Mouse (Mus musculus): ENCODE measurements around the gene Twf2. TPM values are rescaled to one million over a fixed set of nuclear protein-coding genes. Genes with fewer than 3 reads are reported as not detected.
A peak's percentile ranks its signal among the peaks of the same experiment; 100 is the strongest.

Twf2 gene
- total RNA-seq, 2 experiments from 2014 or later: 52.1 to 57.5 TPM

DNA sequence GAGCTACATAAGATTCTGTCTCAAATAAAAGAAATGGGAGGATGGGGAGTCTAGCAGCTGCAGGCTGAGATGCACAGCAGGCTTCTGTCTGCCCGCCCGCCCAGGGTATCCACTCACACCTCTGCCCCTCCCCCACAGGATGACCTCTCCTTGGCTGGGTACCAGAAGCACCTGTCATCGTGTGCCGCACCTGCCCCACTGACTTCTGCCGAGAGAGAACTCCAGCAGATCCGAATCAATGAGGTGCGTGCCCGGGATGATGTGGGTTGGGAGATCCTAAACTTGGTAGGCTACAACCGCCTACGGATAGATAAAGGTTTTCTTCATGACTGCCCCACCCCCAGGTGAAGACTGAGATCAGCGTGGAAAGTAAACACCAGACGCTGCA, 9.7 kb downstream of the Twf2 start:
- no peak for DNase-seq

DNA sequence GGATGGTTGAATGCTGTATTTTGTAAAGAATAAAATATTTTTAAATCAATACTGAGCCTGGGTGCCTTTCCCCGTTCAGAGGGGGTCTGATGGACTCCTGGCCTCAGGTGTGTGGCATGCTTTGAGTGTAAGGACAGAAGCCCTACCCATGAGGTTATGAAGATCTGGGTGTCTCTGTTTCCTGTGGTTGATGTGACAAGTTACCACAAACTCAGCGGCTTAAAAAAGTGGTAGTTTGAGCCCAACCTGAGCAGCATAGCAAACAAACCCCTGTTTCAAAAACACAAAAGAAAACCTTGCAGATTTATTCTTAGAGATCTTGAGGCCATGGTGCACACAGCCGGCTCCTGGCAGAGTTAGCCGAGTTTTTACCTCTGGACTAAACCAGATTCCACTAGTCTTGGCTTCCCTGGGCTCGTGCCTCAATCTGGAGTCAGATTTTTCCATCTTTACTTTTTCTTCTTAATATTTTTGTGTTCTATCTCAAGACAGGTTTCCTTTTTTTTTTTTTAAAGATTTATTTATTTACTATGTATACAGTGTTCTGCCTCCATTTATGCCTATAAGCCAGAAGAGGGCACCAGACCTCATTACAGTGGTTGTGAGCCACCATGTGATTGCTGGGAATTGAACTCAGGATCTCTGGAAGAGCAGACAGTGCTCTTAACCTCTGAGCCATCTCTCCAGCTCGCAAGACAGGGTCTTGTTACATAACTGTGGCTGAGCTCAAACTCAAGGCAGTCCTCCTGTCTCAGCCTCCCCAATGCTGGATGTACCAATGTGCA, 12.6 kb downstream of the Twf2 start:
- no peak for DNase-seq

DNA sequence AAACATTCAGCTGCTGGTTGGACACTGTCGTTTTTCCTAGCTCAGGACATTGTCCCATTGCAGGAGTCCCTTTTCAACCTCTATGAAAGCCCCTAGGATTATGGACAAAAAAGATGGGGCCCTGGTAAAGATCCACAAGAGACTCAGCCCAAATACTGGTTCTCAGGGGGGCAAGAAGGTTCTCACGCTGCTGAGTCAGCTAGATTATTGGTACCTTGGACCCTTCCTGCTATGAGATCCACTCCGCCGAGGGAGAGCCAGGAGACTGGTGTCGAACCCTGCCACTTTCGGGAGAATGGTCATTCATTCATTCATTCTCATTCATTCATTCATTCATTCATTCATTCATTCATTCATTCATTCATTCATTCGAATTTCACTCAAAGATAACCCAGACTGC, 14.1 kb downstream of the Twf2 start:
- no peak for DNase-seq

DNA sequence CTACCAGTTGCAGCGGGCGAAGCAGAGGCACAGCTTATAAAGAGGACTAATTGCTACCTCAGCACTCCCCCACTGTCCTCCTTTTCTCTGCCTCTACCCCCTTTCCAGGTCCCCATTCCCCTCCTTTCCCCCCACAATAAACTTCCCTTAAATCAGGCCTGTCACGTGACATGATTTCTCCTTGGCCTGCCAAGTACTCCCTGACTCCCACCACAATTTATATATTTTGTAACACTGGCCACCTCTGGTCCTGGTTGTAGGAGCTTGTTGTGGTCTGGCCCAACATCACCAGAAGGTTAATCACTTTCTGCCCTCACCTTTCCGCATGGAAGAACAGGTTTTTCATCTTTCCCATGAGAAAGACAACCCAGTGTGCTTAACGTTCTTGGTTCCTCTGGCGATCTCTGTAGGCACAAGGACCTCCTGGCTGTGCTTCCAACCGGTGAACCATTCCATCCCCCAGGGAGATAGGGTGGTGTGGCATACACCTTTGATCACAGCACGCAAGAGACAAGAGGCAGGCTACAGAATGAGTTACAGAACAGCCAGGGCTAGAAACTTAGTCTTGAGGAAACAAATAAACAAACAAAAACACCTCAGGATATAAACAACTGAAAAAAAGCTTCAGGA, 18.1 kb downstream of the Twf2 start:
- no peak for DNase-seq

DNA sequence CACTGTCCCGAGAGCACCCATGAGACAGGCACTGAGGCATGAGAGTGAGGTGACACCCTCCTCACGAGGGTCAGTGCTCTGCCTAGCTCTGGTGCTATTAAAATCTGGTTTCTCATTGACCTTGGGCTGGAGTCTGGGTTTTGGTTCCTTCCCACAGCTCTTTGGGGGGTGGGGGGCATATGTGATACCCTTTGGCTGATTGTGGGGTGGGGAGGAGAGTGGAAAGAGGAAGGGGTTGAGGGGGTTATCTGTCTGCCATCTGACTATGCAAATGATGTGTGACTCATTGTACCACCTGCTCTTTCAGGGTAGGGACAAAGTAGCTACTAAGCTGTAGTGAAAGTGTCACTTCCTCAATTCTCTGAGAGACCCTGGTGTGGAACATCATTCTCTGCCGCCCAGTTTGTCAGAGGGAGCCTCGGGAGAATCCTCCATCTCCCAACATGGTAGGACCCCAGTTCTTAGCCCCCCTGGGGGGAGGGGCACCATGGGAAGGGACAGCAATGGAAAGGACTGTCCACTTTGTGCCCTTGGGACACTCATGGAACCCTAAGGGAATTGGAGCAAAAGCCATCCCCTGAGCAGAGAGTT, 19.4 kb downstream of the Twf2 start, which contains the start of gene Tlr9:
Gene Tlr9, plus strand, starts transcription at position 338 of the 591 bp plus-strand sequence.
- DNase-seq: no peak

DNA sequence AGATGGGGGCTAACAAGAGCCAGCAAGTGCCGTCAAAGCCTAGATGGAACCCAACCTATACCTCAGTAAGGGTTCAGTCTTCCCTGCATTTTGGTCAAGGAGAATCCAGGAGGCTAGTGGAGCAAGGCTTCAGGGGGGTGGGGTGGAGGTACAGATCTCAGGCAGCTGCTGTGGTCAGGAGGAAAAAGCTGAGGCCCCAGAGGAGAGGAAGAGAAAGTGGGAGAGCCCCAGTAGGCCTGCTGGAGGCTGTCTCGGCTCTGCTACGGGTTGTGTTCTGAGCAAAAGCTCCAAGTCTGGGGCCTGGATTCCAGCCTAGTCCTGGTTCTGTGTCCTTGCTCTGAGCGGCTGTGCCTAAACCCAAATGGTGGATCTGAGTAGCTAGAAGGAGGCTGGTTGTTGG, 20.1 kb downstream of the Twf2 start:
- DNase-seq: no peak

DNA sequence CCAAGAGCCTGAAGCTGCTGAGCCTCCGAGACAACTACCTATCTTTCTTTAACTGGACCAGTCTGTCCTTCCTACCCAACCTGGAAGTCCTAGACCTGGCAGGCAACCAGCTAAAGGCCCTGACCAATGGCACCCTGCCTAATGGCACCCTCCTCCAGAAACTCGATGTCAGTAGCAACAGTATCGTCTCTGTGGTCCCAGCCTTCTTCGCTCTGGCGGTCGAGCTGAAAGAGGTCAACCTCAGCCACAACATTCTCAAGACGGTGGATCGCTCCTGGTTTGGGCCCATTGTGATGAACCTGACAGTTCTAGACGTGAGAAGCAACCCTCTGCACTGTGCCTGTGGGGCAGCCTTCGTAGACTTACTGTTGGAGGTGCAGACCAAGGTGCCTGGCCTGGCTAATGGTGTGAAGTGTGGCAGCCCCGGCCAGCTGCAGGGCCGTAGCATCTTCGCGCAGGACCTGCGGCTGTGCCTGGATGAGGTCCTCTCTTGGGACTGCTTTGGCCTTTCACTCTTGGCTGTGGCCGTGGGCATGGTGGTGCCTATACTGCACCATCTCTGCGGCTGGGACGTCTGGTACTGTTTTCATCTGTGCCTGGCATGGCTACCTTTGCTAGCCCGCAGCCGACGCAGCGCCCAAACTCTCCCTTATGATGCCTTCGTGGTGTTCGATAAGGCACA, 22.7 kb downstream of the Twf2 start:
- DNase-seq: no peak

DNA sequence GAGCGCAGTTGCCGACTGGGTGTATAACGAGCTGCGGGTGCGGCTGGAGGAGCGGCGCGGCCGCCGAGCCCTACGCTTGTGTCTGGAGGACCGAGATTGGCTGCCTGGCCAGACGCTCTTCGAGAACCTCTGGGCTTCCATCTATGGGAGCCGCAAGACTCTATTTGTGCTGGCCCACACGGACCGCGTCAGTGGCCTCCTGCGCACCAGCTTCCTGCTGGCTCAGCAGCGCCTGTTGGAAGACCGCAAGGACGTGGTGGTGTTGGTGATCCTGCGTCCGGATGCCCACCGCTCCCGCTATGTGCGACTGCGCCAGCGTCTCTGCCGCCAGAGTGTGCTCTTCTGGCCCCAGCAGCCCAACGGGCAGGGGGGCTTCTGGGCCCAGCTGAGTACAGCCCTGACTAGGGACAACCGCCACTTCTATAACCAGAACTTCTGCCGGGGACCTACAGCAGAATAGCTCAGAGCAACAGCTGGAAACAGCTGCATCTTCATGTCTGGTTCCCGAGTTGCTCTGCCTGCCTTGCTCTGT, 23.3 kb downstream of the Twf2 start:
- peak; percentile 35 to 47 for DNase-seq

DNA sequence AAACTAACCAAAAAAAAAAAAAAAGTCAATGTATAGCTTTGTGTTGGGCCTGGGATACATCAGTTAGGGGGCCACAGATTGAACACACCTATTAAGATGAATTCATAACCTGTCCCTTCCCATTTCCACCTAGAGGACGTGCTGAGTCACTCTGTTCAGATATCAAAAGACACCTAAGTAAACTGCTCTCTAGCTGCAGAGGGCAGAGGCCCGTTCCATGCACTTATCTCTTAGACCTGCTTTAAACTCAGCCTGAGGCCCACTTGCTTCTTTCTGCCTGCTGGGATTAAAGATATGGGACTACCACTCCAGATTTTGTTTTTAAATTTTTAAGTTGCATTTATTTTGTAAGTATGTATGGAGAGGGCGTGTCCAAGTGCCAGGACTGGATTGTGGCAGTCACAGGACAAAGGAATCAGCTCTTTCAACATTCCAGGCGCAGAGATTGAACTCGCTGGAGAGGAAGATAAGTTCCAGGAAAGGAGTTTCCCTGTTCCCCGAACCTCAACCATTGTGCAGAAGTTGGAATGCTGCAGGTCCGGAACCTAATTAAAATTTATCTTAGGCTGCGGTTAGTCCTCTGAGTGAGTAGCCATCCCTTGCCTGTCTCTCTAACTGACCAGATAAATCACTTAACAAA, 25.0 kb downstream of the Twf2 start:
- DNase-seq: no peak

DNA sequence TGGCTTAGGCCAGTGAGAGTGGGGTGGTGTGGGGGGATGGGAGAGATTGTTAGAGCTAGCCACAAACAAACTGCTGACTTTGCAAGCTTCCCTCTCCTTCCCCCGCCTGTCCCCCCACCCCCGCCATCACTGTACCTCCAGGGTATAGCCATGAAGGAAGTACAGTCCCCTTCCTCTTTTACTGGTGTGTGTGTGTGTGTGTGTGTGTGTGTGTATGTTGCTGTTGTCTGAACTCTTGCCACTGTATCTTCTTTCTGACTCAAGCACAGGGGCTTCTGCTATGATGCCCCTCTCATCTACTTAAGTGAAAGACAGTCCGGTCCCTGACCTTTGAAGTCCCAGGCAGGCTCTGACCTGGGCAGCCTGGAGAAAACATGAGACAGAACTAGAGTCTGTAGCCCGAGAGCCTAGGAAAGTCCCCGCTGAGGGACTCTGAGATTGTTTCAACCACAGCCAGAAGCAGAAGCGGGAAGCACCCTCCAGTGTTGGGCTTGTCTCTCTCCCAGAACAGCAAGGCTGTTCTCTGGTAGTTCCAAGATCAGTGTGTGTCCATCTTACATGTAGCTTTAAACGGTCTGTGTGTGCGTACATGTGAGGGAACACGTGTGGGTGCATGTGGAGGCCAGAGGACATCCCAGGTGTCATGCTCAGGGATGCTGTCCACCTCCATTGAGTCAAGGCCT, 27.3 kb downstream of the Twf2 start:
- no peak for DNase-seq

DNA sequence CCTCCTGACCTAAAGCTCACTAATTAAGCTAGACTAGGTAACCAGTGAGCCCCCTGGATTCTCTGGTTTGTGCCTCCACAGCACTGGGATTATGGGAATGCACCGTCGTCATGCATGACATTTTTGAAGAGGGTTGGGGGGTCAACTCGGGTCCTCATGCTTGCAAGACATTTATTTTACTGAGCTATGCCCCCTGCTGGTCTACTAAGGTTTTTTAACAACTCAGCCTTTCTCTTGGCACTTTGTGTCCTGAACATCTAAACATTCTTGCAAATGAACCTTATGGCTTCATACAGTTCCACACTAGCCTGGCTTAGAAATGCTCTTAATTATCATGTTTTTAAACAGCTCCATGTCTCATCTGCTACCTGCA, 27.8 kb downstream of the Twf2 start:
- DNase-seq: no peak

DNA sequence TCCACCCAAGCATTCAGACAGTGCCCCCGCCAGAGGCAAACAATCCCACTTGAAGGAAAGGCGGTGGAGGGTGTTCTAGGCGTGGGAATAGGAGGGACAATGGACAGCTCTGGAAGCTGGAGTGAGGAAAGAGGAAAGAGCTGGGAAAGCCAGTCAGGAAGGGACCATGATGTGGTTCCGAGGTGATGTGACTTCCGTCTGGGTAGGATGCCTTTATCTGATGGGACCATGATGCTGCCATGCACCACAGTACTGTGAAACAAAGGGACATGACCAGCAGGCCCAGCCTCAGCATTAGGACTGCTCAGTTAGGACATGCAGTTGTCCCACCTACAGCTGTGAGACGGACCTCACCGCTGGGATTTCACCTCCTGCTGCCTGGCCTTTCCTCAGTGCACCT, 28.3 kb downstream of the Twf2 start:
- DNase-seq: no peak

DNA sequence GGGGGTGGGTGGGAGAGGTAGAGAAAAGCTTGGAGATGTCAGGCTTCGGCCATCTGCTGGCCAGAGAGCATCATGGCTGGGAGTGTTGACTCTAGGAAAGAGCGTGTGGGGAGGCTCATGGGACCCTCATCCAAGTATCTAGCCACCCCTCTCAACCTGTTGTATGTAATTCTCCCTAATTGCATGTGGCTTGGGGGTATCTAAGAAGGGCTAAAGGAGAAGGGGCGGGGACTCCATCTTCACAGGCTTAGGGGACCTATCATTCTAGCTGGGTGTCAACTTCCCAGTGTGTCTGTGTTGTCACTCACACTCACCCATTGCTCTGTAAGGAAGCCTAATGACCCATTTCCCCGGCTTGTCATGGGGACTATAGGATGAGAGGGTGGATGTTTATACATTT, 28.9 kb downstream of the Twf2 start:
- DNase-seq: no peak

DNA sequence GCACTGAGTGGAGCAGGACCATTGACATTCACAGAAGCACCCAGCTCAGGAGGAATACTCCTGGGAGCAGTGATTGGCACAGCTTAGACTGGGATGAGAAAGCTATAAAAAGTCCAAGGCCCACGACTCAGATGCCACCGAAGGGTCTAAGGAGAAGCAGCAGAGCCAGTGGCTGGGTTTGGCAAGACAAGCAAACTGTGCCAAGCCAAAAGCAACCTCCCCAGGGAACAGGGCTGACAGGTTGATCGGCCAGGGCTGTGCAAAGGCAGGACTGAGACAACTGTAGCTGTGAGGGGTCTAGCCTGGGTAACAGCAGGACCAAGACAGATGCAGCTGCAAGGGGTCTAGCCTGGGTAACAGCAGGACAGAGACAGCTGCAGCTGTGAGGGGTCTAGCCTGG, 30.0 kb downstream of the Twf2 start:
- no peak for DNase-seq

DNA sequence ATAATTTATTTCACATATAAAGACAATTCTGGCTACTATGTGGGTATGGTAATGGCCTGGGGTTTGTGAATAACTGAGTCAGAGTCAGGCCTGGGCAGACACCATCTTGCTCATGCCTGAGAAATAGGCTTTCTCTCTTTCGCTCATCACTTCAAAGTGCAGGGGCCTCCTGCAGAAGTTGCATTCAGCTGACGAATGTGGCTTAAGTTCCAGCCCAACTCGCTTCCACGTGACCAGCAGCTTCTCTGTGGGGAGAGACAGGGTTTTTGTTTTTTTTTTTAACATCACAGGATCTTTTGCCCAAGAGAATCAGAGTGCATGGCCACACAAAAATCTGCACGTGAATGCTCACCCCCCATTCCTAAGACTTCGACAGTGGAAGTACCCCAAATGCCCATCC, 31.0 kb downstream of the Twf2 start:
- DNase-seq: no peak

DNA sequence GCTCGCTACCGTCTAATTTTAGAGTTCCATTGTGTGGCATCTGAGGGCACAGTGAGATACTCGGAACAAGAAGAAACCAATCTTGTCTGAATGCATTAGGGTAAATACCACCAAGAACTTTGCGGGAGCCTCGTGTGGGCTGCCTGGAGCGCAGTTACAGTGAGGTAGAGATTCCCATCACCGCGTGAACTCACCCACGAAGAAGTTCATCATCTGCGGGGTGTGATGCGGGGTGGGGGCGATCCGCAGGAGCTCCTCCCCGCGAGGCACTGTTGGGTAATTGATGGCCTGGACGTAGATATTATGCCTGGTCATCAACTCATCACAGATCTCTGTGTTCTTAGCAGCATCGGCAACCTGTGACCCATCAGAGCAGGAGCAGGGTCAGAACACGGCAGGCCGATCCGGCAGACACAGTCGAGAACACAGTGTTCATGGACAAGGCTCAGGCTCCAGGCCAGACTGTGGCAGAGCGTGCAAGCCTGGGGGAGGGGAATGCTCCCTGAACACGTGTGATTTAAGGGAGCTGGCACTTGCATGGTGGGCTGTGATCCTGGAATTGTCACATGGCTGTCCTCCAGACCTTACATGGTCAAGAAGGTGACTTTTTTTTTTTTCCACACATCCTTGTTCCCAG, 32.4 kb downstream of the Twf2 start:
- DNase-seq: no peak

DNA sequence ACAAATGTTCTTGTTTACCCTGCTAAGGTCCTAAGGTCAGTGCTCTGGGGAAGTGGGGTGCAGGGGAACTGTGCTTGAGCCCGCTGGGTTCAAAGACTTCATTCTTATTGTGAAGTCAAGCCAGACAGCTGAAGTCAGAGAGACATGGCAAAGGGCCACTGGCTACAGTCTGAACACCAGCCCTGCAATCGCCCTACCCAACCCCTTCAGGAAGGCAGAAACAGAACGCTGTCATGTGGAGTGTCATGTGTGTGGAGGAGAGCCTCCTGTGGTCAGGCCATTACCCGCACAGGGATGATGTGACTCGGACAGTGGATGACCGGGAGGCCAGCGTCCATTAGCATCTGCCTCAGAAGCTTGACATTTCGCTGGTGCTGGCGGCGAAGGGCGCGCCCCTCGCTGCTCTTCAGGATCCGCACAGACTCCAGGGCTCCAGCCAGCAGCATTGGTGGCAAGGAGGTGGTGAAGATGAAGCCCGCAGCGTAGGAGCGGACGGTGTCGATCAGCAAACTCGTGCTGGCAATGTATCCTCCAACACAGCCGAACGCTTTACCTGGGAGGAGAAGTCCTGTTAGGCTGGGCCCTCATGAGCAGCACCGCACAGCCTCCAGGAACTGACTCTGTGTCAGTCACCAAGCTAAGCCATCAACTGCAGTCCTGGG, 33.4 kb downstream of the Twf2 start:
- DNase-seq: no peak

DNA sequence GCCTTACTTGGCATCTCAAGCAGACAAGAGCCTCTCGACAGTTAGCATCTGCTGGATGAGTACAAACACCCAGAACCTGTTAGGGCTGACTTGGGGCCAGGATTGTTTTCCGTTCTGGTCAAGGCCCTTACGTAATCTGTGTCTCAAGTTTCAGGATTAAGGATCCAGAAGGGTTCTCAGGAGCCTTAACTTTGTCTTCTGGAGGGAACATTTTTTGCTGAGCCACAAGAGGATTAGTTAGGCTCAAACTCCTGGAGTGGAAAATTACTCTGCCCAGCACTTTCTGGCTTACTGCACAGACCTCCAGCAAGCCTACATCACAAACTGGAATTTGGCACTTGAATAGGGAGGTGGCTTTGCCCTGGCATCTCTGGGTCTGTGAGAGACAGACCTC, 33.9 kb downstream of the Twf2 start:
- no peak for DNase-seq

DNA sequence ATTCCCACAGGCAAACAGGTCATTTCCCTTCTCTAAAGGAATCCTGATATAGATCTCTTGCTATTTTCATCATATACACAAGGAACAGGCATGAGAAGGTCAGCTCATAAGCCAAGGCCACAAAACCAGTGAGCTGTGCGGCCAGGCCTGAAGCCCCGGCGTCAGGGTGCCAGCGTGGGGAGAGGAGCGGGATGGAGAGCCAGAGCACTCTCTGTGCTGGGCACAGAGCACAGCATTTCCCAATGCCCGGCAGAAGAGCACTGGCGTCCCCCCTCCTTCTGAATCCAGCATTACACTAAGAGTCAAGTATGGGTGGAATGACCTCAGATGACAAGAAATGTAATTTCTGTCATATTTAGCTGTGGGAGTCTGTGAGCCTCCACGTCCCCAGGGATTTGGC, 34.5 kb downstream of the Twf2 start:
- DNase-seq: no peak

DNA sequence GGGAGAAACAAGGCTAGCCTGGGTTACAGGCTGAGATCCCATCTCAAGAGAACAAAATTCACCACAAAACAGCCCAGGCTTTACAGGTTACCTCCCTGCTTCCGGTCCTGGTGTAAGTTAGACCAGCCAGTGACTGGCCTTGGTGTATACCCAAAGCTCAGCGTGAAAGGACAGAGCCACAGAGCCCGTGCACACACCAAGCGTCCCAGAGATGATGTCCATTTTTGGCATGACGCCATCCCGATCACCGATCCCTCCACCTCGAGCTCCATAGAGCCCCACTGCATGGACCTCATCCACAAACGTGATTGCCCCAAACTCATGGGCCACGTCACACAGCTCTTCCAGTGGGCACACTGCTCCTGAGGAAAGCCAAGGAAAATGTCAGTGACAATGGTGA, 35.0 kb downstream of the Twf2 start:
- no peak for DNase-seq
